Mouse (Mus musculus) stomach, postnatal 0 days (tissue): ENCODE data around the gene Zbtb46. TPM values are rescaled to one million over a fixed set of nuclear protein-coding genes. Genes with fewer than 3 reads are reported as not detected.
A peak's percentile ranks its signal among the peaks of the same experiment; 100 is the strongest.

ENCODE experiments used
- ATAC-seq: fragments of 200-750 bp; cut with Nextera tagmentation; 2 replicates; pipeline ENCODE4 v1.8.0; 2017; ENCODE audit not compliant: low FRiP score, low TSS enrichment
- DNase-seq: peaks from one replicate; pipeline ENCODE4 v3.0.0-alpha.2; 2016; ENCODE audit warnings: low spot score
- H3K27ac ChIP-seq: fragments of 300-500 bp; sonication (generic); replicated peaks from 2 replicates; pipeline ENCODE4 v1.5.1; 2014; ENCODE audit warnings: mild to moderate bottlenecking, control low read depth
- H3K27me3 ChIP-seq: fragments of 300-500 bp; sonication (generic); 2 replicates; pipeline ENCODE4 v1.6.1; 2014; ENCODE audit warnings: low read length; ENCODE audit not compliant: control insufficient read depth, insufficient read depth
- H3K36me3 ChIP-seq: fragments of 300-500 bp; sonication (generic); 2 replicates; pipeline ENCODE4 v1.6.1; 2014; ENCODE audit warnings: low read length, mixed read lengths; ENCODE audit not compliant: control insufficient read depth, insufficient read depth
- H3K4me1 ChIP-seq: fragments of 300-500 bp; sonication (generic); replicated peaks from 2 replicates; pipeline ENCODE4 v1.6.1; 2014; ENCODE audit warnings: antibody characterized with exemption; ENCODE audit not compliant: control insufficient read depth, insufficient read depth
- H3K4me2 ChIP-seq: fragments of 300-500 bp; sonication (generic); replicated peaks from 2 replicates; pipeline ENCODE4 v1.6.1; 2014; ENCODE audit warnings: low read depth, mild to moderate bottlenecking, control low read depth, moderate library complexity
- H3K4me3 ChIP-seq: fragments of 300-500 bp; sonication (generic); 2 replicates; pipeline ENCODE4 v1.5.1; 2014; ENCODE audit warnings: low read depth, low read length, control low read depth
- H3K9ac ChIP-seq: fragments of 300-500 bp; sonication (generic); 2 replicates; pipeline ENCODE4 v1.6.1; 2014; ENCODE audit warnings: mild to moderate bottlenecking, low read length, control low read depth, mixed read lengths
- H3K9me3 ChIP-seq: fragments of 300-500 bp; sonication (generic); 2 replicates; pipeline ENCODE4 v1.6.1; 2016; ENCODE audit warnings: low read length; ENCODE audit not compliant: control insufficient read depth
- CTCF ChIP-seq: IDR thresholded peaks from 2 replicates; pipeline ENCODE4 v1.5.1; 2016; ENCODE audit warnings: antibody characterized with exemption, low read depth, mild to moderate bottlenecking, moderate library complexity
- EP300 ChIP-seq: optimal IDR thresholded peaks from 2 replicates; pipeline ENCODE3; 2016; ENCODE audit warnings: antibody characterized with exemption
- WGBS: fragments of 180-500 bp; shearing (Covaris S2); extraction: QIAGEN DNeasy Blood & Tissue Kit; methylation state at CpG from one replicate; pipeline ENCODE4 v1.1.7; 2014; 5-methylcytosine and 5-hydroxymethylcytosine counted together
- polyA plus RNA-seq: library from polyadenylated mRNA; unstranded; fragments of >200 nt; fragmentation: Nextera tagmentation; extraction: Ambion mirVana; gene quantifications from 2 replicates; pipeline ENCODE4 v1.2.1, GENCODE M21; 2015

Zbtb46 gene
- polyA plus RNA-seq, 1 experiment from 2014 or later, result 2.4 TPM

- TF ChIP-seq CTCF (peak; percentile 18; the same call in 1 of the 2 replicates), EP300 (no peak)
- peak overlapping the region; percentile 100 for H3K4me2 ChIP-seq
- peak overlapping the region; percentile 73 for H3K9ac ChIP-seq
- H3K27me3 ChIP-seq, result no peaks in the 10 kb centered on the region
- peak; percentile 45 for ATAC-seq
- DNase-seq, result peak; percentile 60
- H3K36me3 ChIP-seq, result no peaks in the 10 kb centered on the region
- WGBS, result 2% methylated on average over 69 of the region's 71 CpGs
- H3K4me1 ChIP-seq, result peaks cover 6% of the 10 kb centered on the region; the same call in 1 of the 2 replicates
- H3K27ac ChIP-seq, result peak overlapping the region; percentile 71
- H3K4me3 ChIP-seq, result peak overlapping the region; percentile 86
- H3K9me3 ChIP-seq, result no peaks in the 10 kb centered on the region
Measured at GRCm38 (mm10) chr2:181459673-181460621, 721 bp upstream of the Zbtb46 start.

- Histone ChIP-seq H3K9ac (peak overlapping the region; percentile 73), H3K9me3 (no peaks in the 10 kb centered on the region), H3K27me3 (no peaks in the 10 kb centered on the region), H3K4me3 (peak overlapping the region; percentile 86), H3K4me1 (peaks cover 6% of the 10 kb centered on the region; the same call in 1 of the 2 replicates), H3K27ac (peak overlapping the region; percentile 58; the same call in 1 of the 2 replicates), H3K36me3 (no peaks in the 10 kb centered on the region), H3K4me2 (peak overlapping the region; percentile 100)
- ATAC-seq (no peak; the same call in 1 of the 2 replicates), DNase-seq (peak; percentile 35)
- WGBS, result 1% methylated on average over 38 of the region's 72 CpGs
- no peak for TF ChIP-seq CTCF
- TF ChIP-seq EP300, result no peak
Measured at GRCm38 (mm10) chr2:181458411-181459152, 644 bp downstream of the Zbtb46 start.

- peak overlapping the region; percentile 100 for H3K4me2 ChIP-seq
- peaks cover 6% of the 10 kb centered on the region; the same call in 1 of the 2 replicates for H3K4me1 ChIP-seq
- H3K9me3 ChIP-seq, result no peaks in the 10 kb centered on the region
- H3K36me3 ChIP-seq, result no peaks in the 10 kb centered on the region
- H3K27me3 ChIP-seq, result no peaks in the 10 kb centered on the region
- H3K4me3 ChIP-seq, result peak overlapping the region; percentile 86
- DNase-seq (no peak), ATAC-seq (no peak)
- H3K9ac ChIP-seq, result no peak overlapping the region
- 8% methylated on average over 15 of the region's 15 CpGs for WGBS
- TF ChIP-seq EP300, result no peak
- TF ChIP-seq CTCF, result no peak
- no peak overlapping the region for H3K27ac ChIP-seq
Measured at GRCm38 (mm10) chr2:181457831-181458230, 1.4 kb downstream of the Zbtb46 start.

- no peaks in the 10 kb centered on the region for H3K36me3 ChIP-seq
- peaks cover 6% of the 10 kb centered on the region; the same call in 1 of the 2 replicates for H3K4me1 ChIP-seq
- DNase-seq (no peak), ATAC-seq (no peak)
- 60% methylated on average over 2 of the region's 2 CpGs for WGBS
- H3K27ac ChIP-seq, result no peak overlapping the region
- H3K9me3 ChIP-seq, result no peaks in the 10 kb centered on the region
- no peak overlapping the region for H3K4me2 ChIP-seq
- TF ChIP-seq CTCF, result no peak
- no peak for TF ChIP-seq EP300
- no peaks in the 10 kb centered on the region for H3K27me3 ChIP-seq
- no peak overlapping the region for H3K4me3 ChIP-seq
- H3K9ac ChIP-seq, result no peak overlapping the region
Measured at GRCm38 (mm10) chr2:181455899-181456298, 3.3 kb downstream of the Zbtb46 start.

GRCm38 (mm10) chr2:181453274-181453673 lies 6.0 kb downstream of the Zbtb46 start:
- Histone ChIP-seq H3K4me3 (no peak overlapping the region), H3K27me3 (no peaks in the 10 kb centered on the region), H3K36me3 (no peaks in the 10 kb centered on the region), H3K9me3 (no peaks in the 10 kb centered on the region), H3K4me2 (no peak overlapping the region), H3K27ac (no peak overlapping the region), H3K9ac (no peak overlapping the region), H3K4me1 (no peaks in the 10 kb centered on the region)
- TF ChIP-seq EP300, result no peak
- TF ChIP-seq CTCF, result peak; percentile 35
- WGBS, result 56% methylated on average over 1 of the region's 1 CpGs
- ATAC-seq (no peak), DNase-seq (no peak)
